Mouse (Mus musculus) retina, adult 2 months (tissue): Measurements from ENCODE around the gene Tnxb.

Experiments
- DNase-seq: peaks from one replicate; pipeline ENCODE4 v3.0.0-alpha.2; 2012; ENCODE audit warnings: low read depth, low spot score

The Tnxb gene

GRCm38 (mm10) chr17:34643379-34643778 is 27.0 kb upstream of the Tnxb start:
- no peak for DNase-seq

GRCm38 (mm10) chr17:34643944-34644343 is 26.4 kb upstream of the Tnxb start:
- no peak for DNase-seq

DNA sequence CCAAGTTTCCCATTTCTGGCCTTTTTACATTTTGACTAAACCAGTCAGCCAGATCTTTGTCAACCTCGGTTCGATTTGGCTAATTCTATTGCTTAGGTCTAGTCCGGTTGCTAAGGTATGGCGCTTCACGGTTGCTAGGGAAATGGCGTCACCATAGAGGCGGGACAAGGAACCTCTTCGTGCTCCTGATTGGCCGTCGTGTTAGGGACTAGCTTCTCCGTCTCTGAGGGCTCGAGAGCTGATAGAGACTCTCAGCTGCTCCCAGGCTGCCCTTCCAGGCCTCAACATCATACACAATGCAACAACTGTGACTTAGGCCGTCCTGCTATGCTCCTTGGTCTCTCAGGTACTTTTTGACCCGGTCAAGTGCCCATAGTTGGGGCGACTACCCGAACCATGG is 25.7 kb upstream of the Tnxb start, which contains the start of gene Fkbpl:
Gene Fkbpl (plus strand): TSS at position 157 of the 400 bp plus-strand sequence.
- peak; percentile 96 for DNase-seq

DNA sequence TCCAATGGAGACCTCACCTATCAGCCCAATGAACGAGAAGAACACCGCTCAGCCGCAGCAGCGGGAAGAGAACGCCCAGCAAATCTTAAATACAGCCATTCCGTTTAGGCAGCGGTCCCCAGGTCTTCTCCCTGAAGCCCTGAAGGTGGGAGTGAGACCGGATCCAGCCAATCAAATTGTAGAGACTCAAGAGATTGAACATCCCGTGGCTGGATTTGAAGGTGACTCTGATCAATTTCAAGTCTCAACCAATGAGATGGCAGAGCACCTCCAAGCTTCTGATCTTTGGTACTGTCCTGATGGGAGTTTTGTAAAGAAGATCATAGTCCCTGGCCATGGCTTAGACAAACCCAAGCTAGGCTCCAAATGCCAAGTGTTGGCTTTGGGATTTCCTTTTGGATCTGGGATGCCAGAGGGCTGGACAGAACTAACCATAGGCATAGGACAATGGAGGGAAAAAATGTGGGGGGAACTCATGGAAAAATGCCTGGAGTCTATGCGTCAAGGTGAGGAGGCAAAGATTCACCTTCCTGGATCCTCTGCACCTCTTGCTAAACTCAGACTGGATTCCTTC is 25.0 kb upstream of the Tnxb start:
- no peak for DNase-seq

DNA sequence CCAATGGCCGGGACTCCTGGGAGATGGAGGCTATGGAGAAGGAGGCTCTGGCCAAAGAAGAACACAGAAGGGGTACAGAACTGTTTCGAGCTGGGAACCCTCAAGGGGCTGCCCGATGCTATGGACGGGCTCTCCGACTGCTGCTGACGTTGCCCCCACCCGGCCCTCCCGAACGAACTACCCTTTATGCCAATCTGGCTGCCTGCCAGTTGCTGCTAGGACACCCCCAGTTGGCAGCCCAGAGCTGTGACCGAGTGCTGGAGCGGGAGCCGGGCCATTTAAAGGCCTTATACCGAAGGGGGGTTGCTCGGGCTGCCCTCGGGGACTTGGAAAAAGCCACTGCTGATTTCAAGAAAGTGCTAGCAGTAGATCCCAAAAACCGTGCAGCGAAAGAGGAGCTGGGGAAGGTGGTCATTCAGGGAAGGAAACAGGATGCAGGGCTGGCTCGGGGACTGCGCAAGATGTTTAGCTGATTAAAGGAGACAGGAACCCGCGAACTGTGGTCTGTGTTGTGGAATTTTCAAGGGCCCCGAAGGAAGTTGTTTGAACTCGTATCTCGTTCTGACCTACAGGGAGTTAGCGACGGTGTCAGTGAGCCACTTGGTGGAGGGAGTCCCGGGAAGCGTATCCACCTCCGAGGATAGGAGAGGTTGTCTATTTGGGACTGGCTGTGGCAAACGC is 24.4 kb upstream of the Tnxb start:
- no peak for DNase-seq

GRCm38 (mm10) chr17:34646906-34647787 is 23.2 kb upstream of the Tnxb start, which contains the start of gene Atf6b:
Gene Atf6b, plus strand, starts transcription at chr17:34647146.
- DNase-seq = peak; percentile 95

DNA sequence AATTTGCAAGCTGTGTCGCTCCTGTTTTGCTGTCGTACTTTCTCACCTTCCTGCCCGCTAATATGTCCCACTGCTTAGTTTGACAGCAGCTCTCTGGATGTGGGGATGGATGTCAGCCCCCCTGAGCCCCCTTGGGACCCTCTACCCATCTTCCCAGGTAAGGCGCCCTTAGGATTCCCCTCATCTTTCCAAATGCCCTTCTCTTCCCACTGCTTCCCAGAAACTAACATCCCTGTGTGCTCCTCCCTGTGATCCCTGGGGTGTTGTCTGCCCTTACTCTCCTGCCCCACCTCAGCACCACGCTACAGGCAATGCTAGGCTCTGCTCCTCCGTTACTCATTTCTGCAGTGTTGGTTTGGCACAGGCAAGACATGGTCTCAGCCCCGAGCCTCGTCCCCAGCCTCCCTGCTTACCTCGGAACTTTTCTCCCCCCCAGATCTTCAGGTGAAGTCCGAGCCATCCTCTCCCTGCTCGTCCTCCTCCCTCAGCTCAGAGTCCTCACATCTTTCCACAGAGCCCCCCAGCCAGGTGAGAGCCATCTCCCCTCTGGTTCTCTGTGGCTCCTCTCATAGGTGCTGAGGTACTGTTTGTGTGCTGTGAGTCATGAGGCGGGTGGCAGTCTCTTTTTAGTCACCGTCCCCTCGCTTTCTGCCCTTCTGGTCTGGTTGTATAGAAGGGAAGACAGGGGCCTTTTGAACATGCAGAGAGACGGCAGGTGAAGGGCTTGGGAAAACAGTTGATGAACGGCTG is 22.0 kb upstream of the Tnxb start:
- no peak for DNase-seq

GRCm38 (mm10) chr17:34649106-34649864 is 21.1 kb upstream of the Tnxb start:
- no peak for DNase-seq

- no peak for DNase-seq
Measured at GRCm38 (mm10) chr17:34650781-34651180, 19.6 kb upstream of the Tnxb start.

DNA sequence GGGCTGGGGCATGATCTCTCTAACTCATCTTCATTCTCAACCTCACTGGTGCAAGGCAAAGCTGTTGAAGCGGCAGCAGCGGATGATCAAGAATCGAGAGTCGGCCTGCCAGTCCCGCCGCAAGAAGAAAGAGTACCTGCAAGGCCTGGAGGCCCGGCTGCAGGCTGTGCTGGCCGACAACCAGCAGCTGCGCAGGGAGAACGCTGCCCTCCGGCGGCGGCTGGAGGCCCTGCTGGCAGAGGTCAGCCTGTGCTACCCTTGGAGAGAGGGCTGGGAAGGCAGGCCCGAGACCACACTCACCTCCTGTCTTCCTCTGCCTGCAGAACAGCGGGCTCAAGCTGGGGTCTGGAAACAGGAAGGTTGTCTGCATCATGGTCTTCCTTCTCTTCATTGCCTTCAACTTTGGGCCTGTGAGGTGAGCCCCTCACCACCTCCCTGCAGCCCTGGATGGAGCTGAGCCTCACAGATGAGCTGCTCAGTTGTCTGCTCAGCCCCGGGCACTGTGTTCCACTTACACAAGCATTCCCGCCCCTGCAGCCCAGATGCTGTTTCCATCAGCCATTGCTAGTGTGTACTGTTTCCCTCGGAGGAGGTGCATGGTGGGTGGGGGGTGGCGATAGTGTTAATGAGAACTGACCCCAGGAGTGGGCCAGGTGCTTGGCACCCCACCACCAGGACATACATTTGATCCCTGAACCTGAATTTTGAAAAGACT is 18.7 kb upstream of the Tnxb start:
- DNase-seq = no peak

- DNase-seq = no peak
Measured at GRCm38 (mm10) chr17:34652546-34652945, 17.8 kb upstream of the Tnxb start.

GRCm38 (mm10) chr17:34652985-34653384 is 17.4 kb upstream of the Tnxb start:
- no peak for DNase-seq

DNA sequence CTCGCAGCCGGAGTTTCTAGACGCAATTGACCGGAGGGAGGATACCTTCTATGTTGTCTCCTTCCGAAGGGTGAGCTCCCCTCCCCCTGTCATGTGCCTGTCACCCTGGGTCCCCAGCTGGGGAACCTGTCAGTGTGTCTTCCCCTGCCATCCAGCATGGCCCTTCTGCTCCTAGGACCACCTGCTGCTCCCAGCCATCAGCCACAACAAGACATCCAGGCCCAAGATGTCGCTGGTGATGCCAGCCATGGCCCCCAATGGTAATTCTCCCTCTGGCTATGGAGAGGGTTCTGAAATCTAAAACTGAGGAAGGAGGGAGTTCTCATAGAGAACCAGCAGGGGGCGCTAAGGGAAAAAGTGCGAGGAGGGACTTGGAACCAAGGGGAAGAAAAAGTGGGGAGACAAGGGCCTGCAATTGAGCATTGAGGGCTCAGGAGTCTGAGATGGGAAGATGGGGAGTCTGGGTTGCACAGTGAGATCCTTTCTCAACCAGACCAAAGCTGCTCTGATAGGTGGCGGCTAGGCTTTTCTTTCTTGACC is 16.5 kb upstream of the Tnxb start:
- no peak for DNase-seq

GRCm38 (mm10) chr17:34654392-34654791 is 15.9 kb upstream of the Tnxb start:
- no peak for DNase-seq

- no peak for DNase-seq
Measured at GRCm38 (mm10) chr17:34655160-34655559, 15.2 kb upstream of the Tnxb start.

DNA sequence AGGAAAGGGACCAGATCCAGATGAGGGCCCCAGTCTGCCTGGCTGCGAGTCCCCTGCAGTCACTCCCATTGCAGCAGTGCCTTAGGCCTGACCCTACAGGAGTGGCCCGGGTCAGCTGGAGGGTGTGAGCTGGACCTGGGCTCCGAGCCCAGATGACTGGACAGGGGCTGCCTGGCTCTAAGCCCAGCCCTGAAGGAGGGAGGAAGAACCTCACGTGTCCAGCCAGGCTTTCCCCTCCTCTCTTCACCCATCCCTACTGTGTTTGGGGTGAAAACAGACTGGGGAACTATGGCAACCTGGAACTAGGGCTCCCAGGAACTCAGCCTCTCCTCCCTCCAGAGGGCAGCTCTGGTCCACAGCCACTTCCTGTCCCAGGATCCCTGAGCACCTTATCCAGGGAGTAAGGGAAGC is 14.7 kb upstream of the Tnxb start:
- no peak for DNase-seq

DNA sequence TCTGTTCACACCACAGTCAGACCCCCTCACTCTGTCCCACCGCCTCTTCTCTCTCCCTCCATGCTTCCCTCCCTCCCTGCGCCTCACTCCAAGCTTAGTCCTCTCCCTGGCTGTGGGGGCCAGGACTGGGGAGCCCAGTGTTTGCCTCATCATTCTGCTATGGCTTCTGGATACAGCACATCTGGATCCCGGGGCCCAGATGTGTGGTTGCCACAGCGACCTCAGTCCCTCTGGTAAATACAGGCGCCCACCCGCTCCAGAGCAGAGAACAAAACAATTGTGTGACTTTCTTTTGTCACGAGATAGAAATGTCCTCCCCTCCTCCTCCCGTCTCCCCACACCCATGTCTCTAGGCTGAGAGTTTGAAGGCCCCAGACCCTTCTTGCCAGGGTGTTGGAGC is 13.7 kb upstream of the Tnxb start:
- DNase-seq = no peak

DNA sequence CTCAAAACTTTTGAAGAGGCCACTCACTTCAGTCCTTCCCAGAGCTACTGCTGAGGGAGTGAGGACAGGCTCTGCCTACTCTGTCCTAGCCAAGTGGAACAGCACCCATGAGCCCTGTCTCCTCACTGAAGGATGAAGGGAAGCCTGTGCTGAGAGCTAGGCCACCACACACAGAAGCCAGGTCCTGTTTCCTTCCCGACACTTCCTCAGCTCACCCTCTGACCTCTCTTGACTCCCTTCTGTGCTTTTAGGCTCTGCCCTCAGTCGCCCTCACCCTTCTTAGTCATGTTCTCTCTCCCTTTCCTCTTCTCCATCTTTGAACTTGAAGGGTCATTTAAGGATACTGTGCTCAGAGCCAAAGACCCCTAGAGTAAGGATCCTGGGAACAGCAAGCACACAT is 13.1 kb upstream of the Tnxb start:
- DNase-seq = no peak

GRCm38 (mm10) chr17:34658145-34658544 is 12.2 kb upstream of the Tnxb start:
- DNase-seq = no peak

DNA sequence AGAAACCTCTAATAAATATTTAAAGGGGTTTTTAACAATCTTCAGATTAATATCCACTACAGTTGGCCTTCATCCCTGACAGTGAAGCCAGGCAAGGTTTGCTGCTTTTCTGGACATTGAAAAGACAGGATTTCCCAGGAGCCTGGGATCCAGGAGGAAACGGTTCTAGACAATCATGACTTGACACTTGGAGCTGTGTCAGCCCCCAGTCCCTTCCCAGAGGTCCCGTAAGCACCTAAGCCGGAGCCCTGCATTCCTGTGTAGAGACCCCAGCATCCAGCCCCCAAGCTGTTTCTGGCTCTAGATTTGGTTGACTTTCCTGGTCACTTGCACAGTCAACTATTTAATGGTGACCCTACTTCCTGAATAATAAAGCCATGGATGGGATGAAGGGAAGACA is 11.7 kb upstream of the Tnxb start:
- no peak for DNase-seq
